Mouse (Mus musculus): Measurements from ENCODE around the gene Txnrd2. TPM values are rescaled to one million over a fixed set of nuclear protein-coding genes. Genes with fewer than 3 reads are reported as not detected.

Gene Txnrd2
- polyA plus RNA-seq, 1 experiment = 22.6 TPM

- no peak for DNase-seq (ENCODE audit: low read depth)
These were observed 9.3 kb upstream of the Txnrd2 start for GRCm38 (mm10) chr16:18416837-18417236.

- DNase-seq (ENCODE audit: low read depth) = no peak
These were observed 8.7 kb upstream of the Txnrd2 start for GRCm38 (mm10) chr16:18417491-18417890.

DNA sequence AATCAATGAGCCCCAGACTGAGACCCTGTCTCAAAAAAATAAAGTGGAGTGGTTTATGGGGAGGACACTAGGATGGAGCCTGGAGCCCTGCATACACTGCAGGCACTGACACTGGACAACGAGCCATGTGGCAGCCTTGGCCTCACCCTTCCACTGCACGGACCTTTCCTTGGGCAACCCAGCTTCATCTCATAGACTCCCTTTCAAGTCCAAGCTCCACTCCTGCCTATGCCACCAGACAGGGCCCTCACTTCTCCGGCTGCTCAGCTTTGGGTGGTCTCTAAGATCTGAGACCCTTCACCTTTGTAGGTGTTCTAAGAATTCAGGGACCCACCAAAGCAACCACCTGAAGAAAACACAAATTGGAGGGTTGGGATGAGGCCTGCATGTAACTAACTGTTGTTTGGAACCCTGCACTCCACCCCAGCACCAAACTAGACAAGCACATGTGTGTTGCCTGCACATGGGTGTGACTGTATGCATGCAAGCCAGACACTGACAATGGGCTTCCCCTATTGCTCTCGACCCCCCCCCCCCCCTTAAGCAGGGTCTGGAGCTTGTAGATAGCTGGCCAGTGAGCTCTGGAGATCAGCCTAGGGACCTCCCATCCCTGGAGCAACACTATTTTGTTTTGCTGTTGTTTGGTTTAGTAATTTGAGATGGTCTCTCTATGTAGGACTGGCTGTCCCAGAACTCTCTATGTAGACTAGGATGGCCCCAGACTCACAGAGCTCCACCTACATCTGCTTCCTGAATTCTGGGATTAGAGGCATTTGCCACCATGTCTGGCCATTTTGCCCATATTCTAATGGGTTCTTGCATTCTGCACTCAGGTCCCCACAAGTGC is 7.2 kb upstream of the Txnrd2 start:
- DNase-seq (ENCODE audit: low read depth) = no peak

GRCm38 (mm10) chr16:18419603-18420026 is 6.6 kb upstream of the Txnrd2 start:
- no peak for DNase-seq (ENCODE audit: low read depth)

DNA sequence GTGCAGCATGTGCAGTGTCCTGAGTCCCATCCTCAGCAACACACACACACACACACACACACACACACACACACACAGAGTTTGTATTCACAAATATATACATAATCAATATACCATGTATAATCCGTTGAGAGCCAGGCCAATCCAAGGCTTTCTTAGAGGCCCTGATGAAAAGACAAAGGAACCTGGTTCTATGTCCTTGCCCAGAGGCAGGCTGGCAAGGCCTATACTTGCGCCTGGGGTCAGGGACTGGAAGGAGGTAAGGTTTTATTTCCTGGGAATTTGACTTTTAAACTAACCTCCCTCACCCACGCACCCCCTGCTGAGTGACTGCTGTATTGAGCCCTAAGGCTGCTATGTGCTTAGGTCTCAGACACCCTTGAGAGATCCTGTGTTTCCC is 5.6 kb upstream of the Txnrd2 start:
- no peak for DNase-seq (ENCODE audit: low read depth)

DNA sequence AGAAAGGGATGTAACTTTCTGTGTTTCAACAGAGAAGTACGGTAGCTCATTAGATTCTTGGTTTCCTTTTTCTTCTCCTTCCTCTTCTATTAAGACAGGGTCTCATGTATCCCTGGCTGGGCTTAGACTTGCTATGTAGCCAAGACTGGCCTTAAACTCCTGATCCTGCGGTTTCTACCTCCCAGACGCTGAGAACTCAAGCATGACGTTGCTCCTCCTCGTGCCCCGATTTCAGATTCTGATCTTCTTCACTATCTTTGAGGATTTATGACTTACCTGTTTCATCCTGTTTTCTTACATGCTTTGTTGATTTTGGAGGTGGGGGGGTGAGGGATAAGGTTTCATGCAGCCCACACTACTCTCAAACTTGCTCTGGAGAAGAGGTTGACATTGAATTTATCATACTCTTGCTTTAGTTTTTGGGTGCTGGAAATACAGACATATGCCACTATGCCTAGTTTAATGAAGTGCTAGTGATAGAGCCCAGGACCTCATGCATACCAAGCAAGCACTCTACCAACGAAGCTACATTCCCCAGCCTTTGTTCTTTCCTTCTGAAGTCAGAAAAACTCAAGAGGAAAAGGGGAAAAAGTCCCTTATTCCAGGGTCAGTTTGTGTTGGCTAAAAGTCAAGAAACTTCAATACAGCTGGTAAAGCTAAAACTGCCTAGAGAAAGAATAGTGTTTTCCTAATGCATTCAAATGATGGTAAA is 2.8 kb upstream of the Txnrd2 start:
- DNase-seq (ENCODE audit: low read depth) = no peak

DNA sequence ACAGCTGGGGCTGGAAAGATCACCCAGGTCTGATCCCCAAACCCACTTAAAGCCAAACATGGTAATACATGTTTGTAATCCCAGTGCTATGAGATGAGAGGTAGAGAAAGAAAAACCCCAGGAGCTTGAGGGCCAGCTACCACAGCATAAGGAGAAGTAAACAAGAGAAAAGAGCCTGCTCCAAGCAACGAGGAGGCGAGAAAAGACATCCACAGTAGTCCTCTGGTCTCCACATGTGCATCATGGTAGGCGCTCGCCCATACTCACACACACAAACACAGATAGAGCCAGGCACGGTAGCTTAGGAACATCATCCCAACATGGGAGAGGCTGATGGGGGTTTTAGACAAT is 2.3 kb upstream of the Txnrd2 start:
- DNase-seq (ENCODE audit: low read depth) = no peak

DNA sequence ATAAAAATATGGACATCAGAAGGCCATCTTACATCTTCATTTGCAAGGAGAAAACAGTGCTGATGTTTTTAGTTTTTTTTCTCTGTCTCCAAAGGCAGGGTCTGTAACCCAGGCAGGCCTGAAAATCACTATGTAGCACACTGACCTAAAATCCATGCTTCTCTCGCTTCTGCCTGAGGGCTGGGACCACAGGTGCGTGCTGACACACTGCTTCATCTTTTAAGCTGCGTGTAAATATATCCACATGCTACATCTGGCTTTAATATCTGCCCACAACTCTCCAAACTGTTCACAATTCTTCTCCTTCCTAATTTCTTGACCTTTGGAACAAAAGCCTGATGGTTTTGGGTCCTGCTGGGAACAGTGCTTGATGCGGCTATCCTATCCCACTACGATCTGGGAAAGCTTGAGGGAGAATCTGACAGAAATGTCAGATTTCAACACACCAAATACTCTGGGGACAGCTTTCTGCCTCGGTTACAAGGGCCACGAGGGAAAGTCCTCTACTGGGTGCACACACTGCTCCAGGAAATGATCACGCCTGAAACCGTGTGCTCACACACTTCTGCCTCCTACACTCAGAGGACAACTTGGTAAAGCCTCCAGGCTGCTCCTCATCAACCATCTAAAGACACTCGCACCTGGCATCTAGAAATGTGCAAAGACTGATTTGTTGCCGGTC is 1.7 kb upstream of the Txnrd2 start:
- no peak for DNase-seq (ENCODE audit: low read depth)

DNA sequence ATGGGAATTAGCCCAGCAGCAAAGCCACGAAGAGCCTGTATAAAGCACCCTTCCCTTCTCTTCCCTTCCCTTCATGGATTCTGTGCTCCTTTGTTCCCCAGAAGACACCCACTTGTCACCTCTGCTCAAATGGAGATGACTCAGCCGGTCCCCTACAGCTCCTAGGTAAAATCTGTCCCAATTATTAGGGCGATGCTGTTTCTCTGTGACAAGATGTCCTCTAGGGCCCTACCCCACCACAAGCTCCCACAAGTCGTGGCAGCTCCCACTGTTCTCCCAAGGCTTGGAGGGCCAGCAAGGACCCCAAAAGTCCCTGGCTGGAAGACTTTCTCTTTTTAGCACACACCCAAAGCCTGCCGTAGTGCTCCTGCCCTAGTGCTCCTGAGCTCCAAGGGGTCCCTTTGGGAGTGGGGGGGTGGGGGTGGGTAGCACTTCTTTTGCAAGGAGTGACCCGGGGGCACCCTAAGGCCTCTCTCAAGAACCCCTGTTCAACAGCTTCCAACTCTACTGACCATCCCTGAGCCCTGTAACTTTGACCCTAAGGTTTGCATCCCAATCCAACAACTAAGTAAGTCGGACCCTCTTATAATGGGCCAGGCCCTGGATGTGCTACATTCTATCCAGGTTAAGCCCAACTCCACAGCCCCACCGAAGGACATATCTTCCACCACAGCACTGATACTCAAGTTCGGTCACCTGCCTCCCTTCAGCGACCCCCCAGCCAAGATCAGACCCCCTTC is 539 bp upstream of the Txnrd2 start:
- DNase-seq (ENCODE audit: low read depth) = no peak

DNA sequence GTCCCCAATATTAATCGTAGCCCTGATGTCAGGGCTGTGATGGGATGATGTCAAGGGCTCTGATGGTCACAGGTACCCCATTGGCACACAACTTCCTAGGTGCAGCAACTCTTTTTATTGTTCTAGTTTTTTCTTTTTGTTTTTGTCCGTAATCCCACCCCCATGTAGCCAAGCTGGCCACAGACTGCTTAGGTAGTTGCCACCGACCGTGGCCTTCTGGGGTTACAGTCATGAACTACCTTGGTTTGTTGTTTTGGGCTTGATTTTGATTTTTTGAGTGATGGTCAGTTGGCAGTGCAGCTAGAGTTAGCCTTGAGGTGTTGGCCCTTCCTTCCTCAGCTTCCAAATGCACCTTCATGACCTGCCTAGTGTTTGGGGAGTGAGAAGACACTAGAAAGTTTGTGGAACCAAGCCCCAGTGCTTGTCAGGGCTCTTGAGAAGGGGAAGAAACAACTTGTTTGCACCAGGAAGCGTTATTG is 657 bp downstream of the Txnrd2 start, which contains the start of gene Comt:
Gene Comt, minus strand, starts transcription at position 51 of the 479 bp plus-strand sequence.
- no peak for DNase-seq (ENCODE audit: low read depth)

- DNase-seq (ENCODE audit: low read depth) = no peak
These were observed 1.9 kb downstream of the Txnrd2 start for GRCm38 (mm10) chr16:18428011-18428515.

GRCm38 (mm10) chr16:18428516-18429042 is 2.4 kb downstream of the Txnrd2 start:
- no peak for DNase-seq (ENCODE audit: low read depth)

- DNase-seq (ENCODE audit: low read depth) = no peak
These were observed 3.5 kb downstream of the Txnrd2 start for GRCm38 (mm10) chr16:18429641-18430040.

DNA sequence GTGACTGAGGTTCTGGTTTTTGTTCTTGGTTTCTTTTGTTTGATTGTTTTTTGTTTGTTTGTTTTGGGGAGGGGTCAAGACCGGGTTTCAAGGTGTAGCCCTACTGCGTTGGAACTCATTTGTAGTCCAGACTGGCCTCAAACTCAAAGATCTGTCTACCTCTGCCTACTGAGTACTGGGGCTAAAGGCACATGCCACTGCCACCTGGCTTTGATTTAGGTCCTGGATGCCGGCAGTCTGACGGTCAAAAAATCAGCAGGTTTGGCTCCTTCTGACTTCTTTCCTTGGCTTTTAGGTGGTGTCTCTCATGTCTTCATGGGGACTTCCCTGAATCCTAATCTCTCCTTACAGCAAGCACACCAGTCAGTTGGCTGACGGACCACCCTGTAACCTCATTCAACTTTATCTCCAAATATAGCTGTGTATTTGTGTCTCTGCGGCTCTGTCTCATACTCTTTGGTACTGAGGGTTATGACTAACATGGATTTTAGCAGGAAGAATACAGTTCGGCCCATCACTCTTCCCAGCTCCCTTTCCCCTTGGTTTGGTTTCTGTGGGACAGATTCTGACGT is 4.5 kb downstream of the Txnrd2 start:
- DNase-seq (ENCODE audit: low read depth) = no peak

GRCm38 (mm10) chr16:18433341-18433920 is 7.2 kb downstream of the Txnrd2 start:
- no peak for DNase-seq (ENCODE audit: low read depth)

- DNase-seq (ENCODE audit: low read depth) = no peak
These were observed 9.9 kb downstream of the Txnrd2 start for GRCm38 (mm10) chr16:18436128-18436527.

- no peak for DNase-seq (ENCODE audit: low read depth)
These were observed 17.2 kb downstream of the Txnrd2 start for GRCm38 (mm10) chr16:18443385-18443841.

DNA sequence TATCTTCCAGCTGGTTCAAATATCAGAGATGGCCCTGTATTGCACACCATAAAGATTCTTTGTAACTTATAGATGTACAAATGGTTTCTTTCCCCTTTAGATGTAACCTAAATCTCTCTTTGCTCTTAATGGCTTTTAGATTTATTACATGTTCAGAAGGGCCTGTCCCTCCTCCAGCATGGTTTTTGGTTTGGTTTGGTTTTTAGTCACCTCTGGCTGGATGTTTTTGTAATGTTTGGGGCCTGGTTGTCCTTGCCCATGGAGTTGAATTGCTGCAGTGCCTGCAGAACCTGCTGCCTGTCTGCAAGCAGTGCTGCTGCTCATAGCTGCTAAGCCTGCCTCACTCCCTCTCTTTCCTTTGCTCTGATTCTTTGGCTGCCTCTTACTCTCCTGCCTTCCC is 21.1 kb downstream of the Txnrd2 start:
- DNase-seq (ENCODE audit: low read depth) = no peak

- DNase-seq (ENCODE audit: low read depth) = no peak
These were observed 21.9 kb downstream of the Txnrd2 start for GRCm38 (mm10) chr16:18448104-18448503.

DNA sequence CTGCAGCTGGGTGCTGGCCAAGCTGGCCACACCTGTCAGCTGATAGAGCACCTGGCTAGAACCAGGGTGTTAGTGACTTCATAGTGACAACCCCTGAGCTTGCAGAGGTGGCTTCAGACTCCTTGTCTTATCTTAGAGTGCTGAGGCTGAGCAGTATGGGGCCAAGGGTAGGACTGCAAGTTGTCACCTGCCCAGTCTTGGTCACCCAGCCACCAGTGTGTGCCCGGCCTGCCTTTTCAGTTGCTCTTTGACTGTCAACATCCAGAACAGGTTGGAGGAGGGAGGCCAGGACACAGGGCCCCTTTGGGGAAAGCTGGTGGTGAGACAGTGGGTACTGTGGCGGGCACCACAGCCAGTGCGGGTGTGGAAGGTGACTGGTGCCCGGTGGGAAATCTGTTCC is 22.8 kb downstream of the Txnrd2 start:
- no peak for DNase-seq (ENCODE audit: low read depth)
